Mouse (Mus musculus): ENCODE results near the gene Nxph2.
"Not testable (repeated sequence)": the region's sequence is repeated elsewhere in the genome, so short reads cannot be mapped to it uniquely, and the experiment has no call there.

The Nxph2 gene

GRCm38 (mm10) chr2:23320746-23321585, at the start of gene Nxph2:
TSS of gene Nxph2 (plus strand) at chr2:23321246.
- peak; percentile 39 for DNase-seq

- not testable (repeated sequence) for DNase-seq
These were observed 30.1 kb upstream of the Nxph2 start for GRCm38 (mm10) chr2:23290991-23291390.

- no peak for DNase-seq
These were observed 6.2 kb upstream of the Nxph2 start for GRCm38 (mm10) chr2:23314869-23315268.
